ENCODE assay signal across 21 mouse cellular contexts in the genomic region with DNA sequence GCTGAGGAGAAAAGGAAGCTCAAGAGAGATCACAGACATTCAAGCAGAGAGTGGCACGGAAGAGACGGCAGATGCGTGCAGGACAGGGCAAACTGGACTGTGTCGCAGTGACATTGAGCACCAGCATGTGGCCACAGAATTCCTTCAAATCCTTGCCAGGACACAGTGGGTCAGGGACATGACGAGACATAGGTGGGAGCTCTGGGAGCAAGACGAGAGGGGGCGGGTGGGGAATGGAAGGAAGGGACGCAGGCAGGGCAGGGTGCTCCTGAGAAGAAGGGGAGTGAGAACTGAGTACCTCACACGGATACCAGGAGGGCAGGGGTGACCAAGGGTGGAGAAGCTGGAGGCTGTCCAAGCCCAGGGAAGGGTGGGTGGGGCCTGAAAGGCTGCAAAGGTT.
DNase-seq lines count a peak whose midpoint lies in the region; ATAC-seq lines count a peak whose summit lies in the region.
"Had no signal": no experiment of that assay in that cellular context is flagged by ENCODE, and none has a peak within 500 bp of the region (broad histone marks: within the 10 kb centered on the region; RNA-seq: fewer than 3 reads in every experiment).

No protein-coding gene starts in this region.

- H3K9me3 ChIP-seq in hindbrain, embryonic 10.5 days: no peaks in the 10 kb centered on the region
- no peaks in the 10 kb centered on the region for H3K9me3 ChIP-seq in hindbrain, embryonic 16.5 days (ENCODE audit: control insufficient read depth, low read length)
- H3K9me3 ChIP-seq in lung, embryonic 16.5 days (ENCODE audit: control insufficient read depth, low read length): no peaks in the 10 kb centered on the region
- H3K9me3 ChIP-seq in limb, embryonic 10.5 days (replicated peaks): no peaks in the 10 kb centered on the region
- H3K9me3 ChIP-seq: embryonic facial prominence, embryonic 12.5 days; forebrain, embryonic 13.5 days; forebrain, embryonic 15.5 days had no signal

- no peak for DNase-seq in hindbrain, embryonic 10.5 days (ENCODE audit: low spot score)
- DNase-seq in lung, adult 18-20 months: no peak
- peak; percentile 37 for DNase-seq in testis, postnatal 10 days (ENCODE audit: low spot score)
- no peak for DNase-seq in testis, postnatal 14 days (ENCODE audit: low spot score)
- no peak for DNase-seq in limb, embryonic 10.5 days (ENCODE audit: low spot score)
- DNase-seq in spleen, adult 18-20 months: no peak
- DNase-seq: adrenal gland, adult 2 months; adrenal gland, postnatal 10 days; adrenal gland, postnatal 25 days; cerebellum, adult 11 months; cerebellum, adult 18-20 months; cerebellum, adult 8-10 months; cerebellum, adult 9-11 months; cerebellum, postnatal 14 days; cerebellum, postnatal 36 days; embryo, embryonic 11 days had no signal

- H3K9ac ChIP-seq in hindbrain, embryonic 16.5 days (ENCODE audit: low read depth, low read length): no peak overlapping the region
- no peak overlapping the region for H3K9ac ChIP-seq in lung, embryonic 16.5 days (ENCODE audit: low read length)
- H3K9ac ChIP-seq: embryonic facial prominence, embryonic 12.5 days; forebrain, embryonic 13.5 days; forebrain, embryonic 15.5 days had no signal

- H3K27ac ChIP-seq in hindbrain, embryonic 10.5 days: 0 out of 2 replicates have a peak overlapping the region, but pooled peaks have one; percentile 29
- H3K27ac ChIP-seq in hindbrain, embryonic 16.5 days (ENCODE audit: low read depth, low read length): no peak overlapping the region
- no peak overlapping the region for H3K27ac ChIP-seq in lung, embryonic 16.5 days (ENCODE audit: low read length)
- H3K27ac ChIP-seq in limb, embryonic 10.5 days: peak overlapping the region; percentile 30; the same call in 1 of the 2 replicates
- H3K27ac ChIP-seq: embryonic facial prominence, embryonic 12.5 days; forebrain, embryonic 13.5 days; forebrain, embryonic 15.5 days had no signal

- ATAC-seq in hindbrain, embryonic 16.5 days: no peak
- peak; percentile 20; the same call in 1 of the 2 replicates for ATAC-seq in lung, embryonic 16.5 days (ENCODE audit: low read depth)
- ATAC-seq: forebrain, embryonic 13.5 days; forebrain, embryonic 15.5 days had no signal

- 79% methylated on average over 9 of the region's 9 CpGs for WGBS in hindbrain, embryonic 10.5 days
- 83% methylated on average over 9 of the region's 9 CpGs for WGBS in hindbrain, embryonic 16.5 days
- WGBS in lung, embryonic 16.5 days: 57% methylated on average over 9 of the region's 9 CpGs
- 82% methylated on average over 9 of the region's 9 CpGs for WGBS in limb, embryonic 10.5 days

- peaks cover 30% of the 10 kb centered on the region for H3K4me1 ChIP-seq in hindbrain, embryonic 10.5 days (replicated peaks)
- no peaks in the 10 kb centered on the region for H3K4me1 ChIP-seq in hindbrain, embryonic 16.5 days (ENCODE audit: control insufficient read depth, insufficient read depth, low read depth, low read length)
- peaks cover 8% of the 10 kb centered on the region; the same call in 1 of the 2 replicates for H3K4me1 ChIP-seq in lung, embryonic 16.5 days (replicated peaks; ENCODE audit: control insufficient read depth, insufficient read depth, low read length)
- H3K4me1 ChIP-seq in limb, embryonic 10.5 days: peaks cover 37% of the 10 kb centered on the region
- H3K4me1 ChIP-seq: forebrain, embryonic 13.5 days; forebrain, embryonic 15.5 days had no signal

- no peak overlapping the region for H3K4me3 ChIP-seq in hindbrain, embryonic 10.5 days
- H3K4me3 ChIP-seq in hindbrain, embryonic 16.5 days (ENCODE audit: low read length): no peak overlapping the region
- H3K4me3 ChIP-seq in lung, embryonic 16.5 days (ENCODE audit: low read length): no peak overlapping the region
- H3K4me3 ChIP-seq in limb, embryonic 10.5 days: no peak overlapping the region
- H3K4me3 ChIP-seq: embryonic facial prominence, embryonic 12.5 days; forebrain, embryonic 13.5 days; forebrain, embryonic 15.5 days had no signal

- no peaks in the 10 kb centered on the region for H3K36me3 ChIP-seq in hindbrain, embryonic 10.5 days
- no peaks in the 10 kb centered on the region for H3K36me3 ChIP-seq in hindbrain, embryonic 16.5 days (ENCODE audit: control insufficient read depth, insufficient read depth, low read length)
- no peaks in the 10 kb centered on the region for H3K36me3 ChIP-seq in lung, embryonic 16.5 days (ENCODE audit: control insufficient read depth, insufficient read depth, low read length)
- H3K36me3 ChIP-seq in limb, embryonic 10.5 days: no peaks in the 10 kb centered on the region
- H3K36me3 ChIP-seq: embryonic facial prominence, embryonic 12.5 days; forebrain, embryonic 15.5 days had no signal

- no peaks in the 10 kb centered on the region for H3K27me3 ChIP-seq in hindbrain, embryonic 10.5 days (ENCODE audit: insufficient read depth, poor library complexity, severe bottlenecking)
- no peaks in the 10 kb centered on the region for H3K27me3 ChIP-seq in hindbrain, embryonic 16.5 days (replicated peaks; ENCODE audit: control insufficient read depth, insufficient read depth, low read length)
- no peaks in the 10 kb centered on the region for H3K27me3 ChIP-seq in lung, embryonic 16.5 days (ENCODE audit: control insufficient read depth, insufficient read depth, low read depth, low read length)
- H3K27me3 ChIP-seq in limb, embryonic 10.5 days (ENCODE audit: low read depth, poor library complexity, severe bottlenecking): no peaks in the 10 kb centered on the region
- H3K27me3 ChIP-seq: embryonic facial prominence, embryonic 12.5 days; forebrain, embryonic 13.5 days; forebrain, embryonic 15.5 days had no signal

- H3K4me2 ChIP-seq in hindbrain, embryonic 16.5 days (ENCODE audit: low read length): no peak overlapping the region
- H3K4me2 ChIP-seq in lung, embryonic 16.5 days (ENCODE audit: low read depth, low read length): no peak overlapping the region
- H3K4me2 ChIP-seq: embryonic facial prominence, embryonic 12.5 days; forebrain, embryonic 13.5 days; forebrain, embryonic 15.5 days had no signal

Comparison
In these comparisons a context has a peak if more than half of its experiments do, and no peak if none do; other contexts are left out.
1. H3K27ac ChIP-seq: peak in hindbrain, embryonic 10.5 days (single experiment) and limb, embryonic 10.5 days (single experiment); none in hindbrain, embryonic 16.5 days (single experiment) and lung, embryonic 16.5 days (single experiment).